Mouse (Mus musculus) embryonic facial prominence, embryonic 13.5 days (tissue): ENCODE results near the gene Ttll3. TPM values are rescaled to one million over a fixed set of nuclear protein-coding genes. Genes with fewer than 3 reads are reported as not detected.

Source experiments
- microRNA-seq: library from miRNA; unstranded; fragments of <30 nt; microRNA quantifications from one replicate; pipeline ENCODE4, GENCODE M21; 2016
- polyA plus RNA-seq: library from polyadenylated mRNA; unstranded; fragments of >200 nt; fragmentation: Nextera tagmentation; extraction: Ambion mirVana; gene quantifications from 2 replicates; pipeline ENCODE4 v1.2.1, GENCODE M21; 2015

The Ttll3 gene
- polyA plus RNA-seq, 1 experiment from 2014 or later, result 5.3 TPM

Small RNA genes lying within 50 kb of the gene (microRNA-seq; reads per million reads assigned to microRNA genes)
- gene Gm24387, result not detected

Other genes with a start within 250 kb of the Ttll3 start
- gene Lhfpl4, start 193.9 kb upstream of the Ttll3 start, polyA plus RNA-seq, result 1.8 and 2.5 TPM in 2 replicates
- gene Mtmr14, start 151.4 kb upstream of the Ttll3 start, polyA plus RNA-seq, result 31.6 and 37.2 TPM in 2 replicates
- gene Cpne9, start 107.0 kb upstream of the Ttll3 start, polyA plus RNA-seq, result 0.06 and 0.37 TPM in 2 replicates
- gene Brpf1, start 82.1 kb upstream of the Ttll3 start, polyA plus RNA-seq, result 19.1 and 20.4 TPM in 2 replicates
- 13.6 and 13.9 TPM in 2 replicates for gene Ogg1, start 62.3 kb upstream of the Ttll3 start, polyA plus RNA-seq
- 95.2 and 97.8 TPM in 2 replicates for gene Camk1, start 45.3 kb upstream of the Ttll3 start, polyA plus RNA-seq
- gene Tada3, start 11.4 kb upstream of the Ttll3 start, polyA plus RNA-seq, result 47.5 and 51.9 TPM in 2 replicates
- 357 and 384 TPM in 2 replicates for gene Arpc4, start 11.1 kb upstream of the Ttll3 start, polyA plus RNA-seq
- gene Rpusd3, start 30.1 kb downstream of the Ttll3 start, polyA plus RNA-seq, result 25.3 and 32.1 TPM in 2 replicates
- not detected in 2 replicates for gene Cidec, start 46.5 kb downstream of the Ttll3 start, polyA plus RNA-seq
- gene Jagn1, start 53.3 kb downstream of the Ttll3 start, polyA plus RNA-seq, result 82.7 and 93.2 TPM in 2 replicates
- 9.1 and 9.2 TPM in 2 replicates for gene Il17re, start 69.2 kb downstream of the Ttll3 start, polyA plus RNA-seq
- gene Il17rc, start 82.2 kb downstream of the Ttll3 start, polyA plus RNA-seq, result 7.0 and 7.9 TPM in 2 replicates
- 13.9 and 14.6 TPM in 2 replicates for gene Creld1, start 94.0 kb downstream of the Ttll3 start, polyA plus RNA-seq
- 2.3 and 2.6 TPM in 2 replicates for gene Prrt3, start 112.7 kb downstream of the Ttll3 start, polyA plus RNA-seq
- 95.2 and 96.1 TPM in 2 replicates for gene Emc3, start 142.4 kb downstream of the Ttll3 start, polyA plus RNA-seq
- 13.6 and 14.4 TPM in 2 replicates for gene Fancd2, start 142.4 kb downstream of the Ttll3 start, polyA plus RNA-seq
- gene Fancd2os, start 211.5 kb downstream of the Ttll3 start, polyA plus RNA-seq, result not detected in 2 replicates
- 233 and 240 TPM in 2 replicates for gene Brk1, start 215.5 kb downstream of the Ttll3 start, polyA plus RNA-seq
- gene Vhl, start 234.7 kb downstream of the Ttll3 start, polyA plus RNA-seq, result 48.0 and 50.0 TPM in 2 replicates
- 2.4 and 2.8 TPM in 2 replicates for gene Irak2, start 249.2 kb downstream of the Ttll3 start, polyA plus RNA-seq